In genomic region chr7:127360265-127360664, GRCm38 (mm10) we compare ENCODE assay signal across 24 mouse cellular contexts.
"Had no signal": no experiment of that assay in that cellular context is flagged by ENCODE, and none has a peak within 500 bp of the region (broad histone marks: within the 10 kb centered on the region; RNA-seq: fewer than 3 reads in every experiment).

No protein-coding gene starts in this region.

- H3K9me3 ChIP-seq: heart, embryonic 10.5 days; heart, embryonic 12.5 days; hindbrain, embryonic 10.5 days; hindbrain, embryonic 12.5 days; hindbrain, embryonic 15.5 days; limb, embryonic 13.5 days; limb, embryonic 15.5 days; liver, embryonic 12.5 days had no signal

- H3K4me3 ChIP-seq: gastrocnemius, adult 2 months; heart, embryonic 10.5 days; heart, embryonic 12.5 days; hindbrain, embryonic 10.5 days; hindbrain, embryonic 12.5 days; hindbrain, embryonic 15.5 days; layer of hippocampus, adult 2 months; limb, embryonic 13.5 days; limb, embryonic 15.5 days; liver, embryonic 12.5 days had no signal

- H3K9ac ChIP-seq: heart, embryonic 12.5 days; hindbrain, embryonic 12.5 days; hindbrain, embryonic 15.5 days; limb, embryonic 13.5 days; limb, embryonic 15.5 days; liver, embryonic 12.5 days; liver, embryonic 14.5 days had no signal

- H3K27ac ChIP-seq: gastrocnemius, adult 2 months; heart, embryonic 10.5 days; hindbrain, embryonic 10.5 days; hindbrain, embryonic 12.5 days; hindbrain, embryonic 15.5 days; hindbrain, postnatal 0 days; layer of hippocampus, adult 2 months; limb, embryonic 13.5 days; limb, embryonic 15.5 days; liver, embryonic 12.5 days; liver, embryonic 14.5 days had no signal

- H3K4me2 ChIP-seq: heart, embryonic 12.5 days; hindbrain, embryonic 12.5 days; hindbrain, embryonic 15.5 days; limb, embryonic 13.5 days; limb, embryonic 15.5 days; liver, embryonic 12.5 days had no signal

- DNase-seq: gastrocnemius, adult 2 months; gastrocnemius, postnatal 10 days; gastrocnemius, postnatal 25 days; heart, adult 18-20 months; heart, postnatal 10 days; heart, postnatal 4 days; kidney, adult 18-20 months; kidney, adult 8-10 months; kidney, postnatal 10 days; kidney, postnatal 25 days; kidney, postnatal 4 days; left cerebral cortex, postnatal 4 days had no signal

- H3K36me3 ChIP-seq: heart, embryonic 10.5 days; heart, embryonic 12.5 days; hindbrain, embryonic 10.5 days; hindbrain, embryonic 12.5 days; hindbrain, embryonic 15.5 days; limb, embryonic 13.5 days; limb, embryonic 15.5 days; liver, embryonic 12.5 days had no signal

- ATAC-seq: forebrain, embryonic 16.5 days; hindbrain, postnatal 0 days; liver, embryonic 12.5 days had no signal
